Mouse (Mus musculus): ENCODE data around the gene Abca6. TPM values are rescaled to one million over a fixed set of nuclear protein-coding genes. Genes with fewer than 3 reads are reported as not detected.

Abca6 gene
- polyA plus RNA-seq, 1 experiment from 2014 or later = 0.17 TPM

DNA sequence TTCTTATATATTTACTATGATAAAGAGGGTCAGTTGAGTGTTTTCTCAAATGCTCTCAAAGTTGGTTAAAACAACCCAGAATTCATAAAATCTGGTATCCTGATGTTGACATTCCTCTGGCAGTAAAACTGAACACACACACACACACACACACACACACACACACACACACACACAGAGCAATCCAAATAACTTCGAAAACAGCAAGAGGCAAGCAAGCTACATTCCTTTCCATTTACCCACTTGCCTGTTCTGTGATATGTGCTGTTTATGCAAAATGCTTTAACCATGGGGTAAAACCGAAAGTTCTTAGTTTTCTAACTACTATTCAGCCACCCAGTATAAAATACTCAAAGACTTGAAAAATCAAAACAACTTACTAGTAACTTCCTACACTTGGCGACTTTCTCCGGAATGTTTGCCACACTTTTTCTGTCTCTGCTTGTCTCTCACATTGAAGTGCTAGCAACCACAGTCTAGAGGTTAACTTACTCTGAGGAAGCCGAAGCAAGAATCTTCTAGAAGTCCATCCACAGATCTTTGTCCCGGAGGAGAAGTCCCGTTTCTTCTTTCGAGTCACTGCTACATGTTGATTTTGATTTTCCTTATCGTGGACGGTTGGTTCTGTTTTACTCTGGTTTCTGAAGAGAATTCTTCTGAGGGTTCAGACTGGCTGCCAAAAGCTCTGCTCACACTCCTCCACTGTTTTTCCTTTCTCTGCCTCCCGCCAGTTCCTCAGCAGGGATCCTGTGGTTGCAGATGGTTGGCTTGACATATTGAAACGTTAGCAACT, 83.9 kb downstream of the Abca6 start, which contains the start of gene Abca9:
Gene Abca9, minus strand, starts transcription at position 738 of the 793 bp plus-strand sequence.
- no peaks in the 10 kb centered on the region for H3K9me3 ChIP-seq

DNA sequence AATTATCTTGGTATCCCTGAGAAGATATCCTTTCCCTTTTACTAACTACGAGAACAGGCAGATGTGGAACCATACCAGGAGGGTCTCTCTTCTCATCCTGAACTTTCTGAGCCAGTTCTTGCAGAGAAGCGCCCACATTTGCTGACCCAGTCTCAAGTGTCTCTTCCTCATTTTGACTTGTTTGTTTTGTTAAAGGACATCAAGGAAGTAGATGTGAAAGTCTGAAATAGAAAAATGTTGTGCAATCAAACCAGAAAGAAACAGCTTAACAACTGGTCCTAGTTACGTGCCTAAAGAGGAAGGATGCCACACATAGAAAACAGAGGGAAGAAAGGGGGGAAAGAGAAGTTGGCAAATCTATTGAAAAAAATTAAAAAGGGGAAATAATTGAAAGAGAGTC, 85.8 kb downstream of the Abca6 start:
- Histone ChIP-seq H3K4me2 (no peak overlapping the region), H3K4me1 (no peaks in the 10 kb centered on the region), H3K27me3 (replicated peaks) (no peaks in the 10 kb centered on the region), H3K9me3 (no peaks in the 10 kb centered on the region), H3K27ac (no peak overlapping the region), H3K36me3 (replicated peaks) (no peaks in the 10 kb centered on the region), H3K4me3 (no peak overlapping the region), H3K9ac (no peak overlapping the region)
- no peak for ATAC-seq (replicated peaks)
- 68% methylated on average over 3 of the region's 3 CpGs for WGBS

More for the DNA sequence above, 83.9 kb downstream of the Abca6 start, which contains the start of gene Abca9:
- no peaks in the 10 kb centered on the region for H3K4me1 ChIP-seq
- no peak within 1 kb of the TSS for H3K4me2 ChIP-seq
- H3K27ac ChIP-seq = no peak within 1 kb of the TSS
- H3K36me3 ChIP-seq (replicated peaks) = no peaks in the 10 kb centered on the region
- ATAC-seq (replicated peaks) = no peak
- WGBS = 48% methylated on average over 12 of the region's 12 CpGs
- H3K27me3 ChIP-seq (replicated peaks) = no peaks in the 10 kb centered on the region
- H3K4me3 ChIP-seq = no peak within 1 kb of the TSS
- H3K9ac ChIP-seq = no peak within 1 kb of the TSS

DNA sequence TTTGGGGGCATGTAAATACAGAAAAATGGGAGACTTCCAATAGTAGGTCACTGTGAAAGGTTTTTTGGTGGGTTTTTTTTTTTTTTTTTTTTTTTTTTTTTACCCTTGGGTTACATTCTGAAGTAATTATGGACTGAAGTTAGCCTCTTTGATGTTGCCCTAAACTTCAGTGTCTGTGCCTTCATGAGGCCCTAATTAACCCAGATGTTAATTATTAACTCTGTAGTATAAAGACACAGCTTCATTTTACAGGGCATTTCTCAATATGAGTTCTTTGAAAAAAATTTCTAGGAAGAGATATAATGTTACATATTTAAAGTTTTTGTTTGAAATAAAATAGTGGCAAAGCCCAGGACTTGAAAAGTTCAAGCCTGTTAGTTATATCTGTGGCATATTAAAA, 86.2 kb downstream of the Abca6 start:
- Histone ChIP-seq H3K4me1 (no peaks in the 10 kb centered on the region), H3K27me3 (replicated peaks) (no peaks in the 10 kb centered on the region), H3K9me3 (no peaks in the 10 kb centered on the region), H3K36me3 (replicated peaks) (no peaks in the 10 kb centered on the region), H3K4me3 (no peak overlapping the region), H3K4me2 (no peak overlapping the region), H3K27ac (no peak overlapping the region), H3K9ac (no peak overlapping the region)
- no peak for ATAC-seq (replicated peaks)

DNA sequence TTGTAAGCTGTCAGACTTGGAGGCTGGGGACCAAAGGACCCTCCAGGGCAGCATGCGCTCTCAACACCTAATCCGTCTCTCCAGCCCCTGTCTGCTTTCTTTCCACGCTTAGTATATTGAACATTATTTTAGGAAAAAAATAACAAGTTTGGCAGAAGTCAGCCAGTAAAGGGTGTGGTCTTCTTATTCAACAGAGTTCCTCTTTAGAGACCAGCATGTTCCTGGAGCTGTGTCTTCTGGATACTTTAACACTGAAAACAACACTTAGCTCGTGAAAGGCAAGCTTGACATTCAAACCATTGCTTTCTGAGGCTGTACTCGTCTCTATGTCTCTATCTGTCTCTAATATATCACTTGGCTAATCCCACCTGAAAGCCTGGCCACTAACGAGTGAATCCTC, 94.5 kb downstream of the Abca6 start:
- Histone ChIP-seq H3K9me3 (no peaks in the 10 kb centered on the region), H3K4me1 (no peaks in the 10 kb centered on the region), H3K27ac (no peak overlapping the region), H3K4me2 (no peak overlapping the region), H3K27me3 (replicated peaks) (no peaks in the 10 kb centered on the region), H3K9ac (no peak overlapping the region), H3K4me3 (no peak overlapping the region), H3K36me3 (replicated peaks) (no peaks in the 10 kb centered on the region)
- WGBS = 74% methylated on average over 6 of the region's 6 CpGs
- no peak for ATAC-seq (replicated peaks)

DNA sequence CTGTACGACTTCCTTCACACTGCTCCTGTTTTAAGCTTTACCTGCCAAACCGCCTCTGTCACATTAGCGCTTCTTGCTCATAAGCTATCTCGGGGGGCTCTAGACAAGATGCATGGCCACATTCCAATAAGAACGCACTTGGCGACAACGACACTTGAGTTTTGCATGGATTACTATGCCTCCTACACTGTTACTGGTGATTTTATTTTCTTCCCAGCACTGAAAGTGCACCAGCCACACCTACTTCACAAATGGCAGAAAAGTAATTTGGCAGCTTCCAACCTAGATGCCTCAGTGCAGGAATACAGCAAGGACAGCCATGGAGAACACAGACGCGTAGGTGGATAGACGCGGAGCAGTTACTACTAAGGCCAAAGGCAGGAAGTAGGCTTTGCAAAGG, 95.6 kb downstream of the Abca6 start:
- Histone ChIP-seq H3K4me2 (no peak overlapping the region), H3K36me3 (replicated peaks) (no peaks in the 10 kb centered on the region), H3K27me3 (replicated peaks) (no peaks in the 10 kb centered on the region), H3K4me1 (no peaks in the 10 kb centered on the region), H3K27ac (no peak overlapping the region), H3K9me3 (no peaks in the 10 kb centered on the region), H3K9ac (no peak overlapping the region), H3K4me3 (no peak overlapping the region)
- ATAC-seq (replicated peaks) = no peak
- WGBS = 94% methylated on average over 11 of the region's 11 CpGs

DNA sequence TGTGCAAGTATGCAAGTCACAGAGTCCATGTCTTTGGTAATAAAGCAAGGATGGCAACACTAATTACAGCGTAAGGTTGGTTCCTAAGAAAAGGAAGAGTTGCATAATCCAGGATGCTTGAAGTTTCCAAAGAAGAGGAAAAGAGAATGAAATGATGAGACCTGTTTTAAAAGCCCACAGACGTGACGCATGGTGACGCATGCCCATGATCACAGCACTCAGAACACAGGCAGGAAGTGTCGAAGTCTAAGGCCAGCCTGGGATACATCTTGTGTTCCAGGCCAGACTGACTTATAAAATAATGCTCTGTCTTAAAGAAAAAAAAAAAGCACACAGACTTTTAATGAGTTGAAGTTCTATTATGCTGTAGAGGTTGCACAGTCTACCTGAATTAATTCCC, 103.9 kb downstream of the Abca6 start:
- no peaks in the 10 kb centered on the region for H3K27me3 ChIP-seq (replicated peaks)
- H3K4me2 ChIP-seq = no peak overlapping the region
- no peak overlapping the region for H3K9ac ChIP-seq
- no peak overlapping the region for H3K27ac ChIP-seq
- H3K4me3 ChIP-seq = no peak overlapping the region
- H3K36me3 ChIP-seq (replicated peaks) = no peaks in the 10 kb centered on the region
- WGBS = 94% methylated on average over 5 of the region's 5 CpGs
- no peaks in the 10 kb centered on the region for H3K9me3 ChIP-seq
- ATAC-seq (replicated peaks) = no peak
- no peaks in the 10 kb centered on the region for H3K4me1 ChIP-seq

DNA sequence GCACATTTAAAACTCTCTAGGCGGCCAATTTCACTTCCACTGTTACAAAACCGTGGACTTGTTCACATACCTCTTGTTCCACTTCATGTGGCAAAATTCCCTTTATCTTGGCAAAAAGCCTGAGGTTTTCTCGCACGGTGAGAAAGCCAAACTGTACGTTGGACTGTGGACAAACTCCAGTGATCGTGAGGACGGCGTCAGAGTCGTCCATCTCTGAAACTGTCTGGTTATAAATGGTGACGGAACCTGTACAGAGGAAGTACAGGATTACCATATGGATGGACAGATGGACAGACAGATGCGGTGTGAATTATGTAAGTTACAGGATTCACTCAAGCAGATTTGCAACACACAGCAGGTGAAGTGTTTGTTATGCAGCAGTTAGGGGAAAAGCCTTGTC, 106.2 kb downstream of the Abca6 start:
- no peaks in the 10 kb centered on the region for H3K4me1 ChIP-seq
- no peaks in the 10 kb centered on the region for H3K36me3 ChIP-seq (replicated peaks)
- no peak for ATAC-seq (replicated peaks)
- no peaks in the 10 kb centered on the region for H3K27me3 ChIP-seq (replicated peaks)
- no peak overlapping the region for H3K9ac ChIP-seq
- H3K4me2 ChIP-seq = no peak overlapping the region
- 90% methylated on average over 11 of the region's 11 CpGs for WGBS
- no peaks in the 10 kb centered on the region for H3K9me3 ChIP-seq
- no peak overlapping the region for H3K4me3 ChIP-seq
- H3K27ac ChIP-seq = no peak overlapping the region

DNA sequence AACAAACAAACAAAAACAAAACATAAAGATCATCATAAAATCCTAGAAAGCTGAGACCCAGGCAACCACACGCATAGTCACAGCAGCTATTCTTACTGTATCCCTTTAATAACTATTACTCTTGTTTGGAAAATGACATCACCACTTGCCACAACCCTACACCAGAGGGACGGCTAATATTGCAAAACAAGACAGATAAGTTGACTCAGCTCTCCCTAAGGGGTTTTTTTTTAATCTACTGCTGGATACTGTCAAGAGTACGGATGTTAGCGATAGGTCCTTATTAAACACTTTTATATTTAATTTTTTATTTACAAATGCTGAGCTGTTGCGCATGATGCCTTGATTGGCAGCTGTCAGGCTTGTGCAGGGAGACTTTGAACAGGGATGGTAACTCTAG, 120.8 kb downstream of the Abca6 start:
- Histone ChIP-seq H3K9me3 (no peaks in the 10 kb centered on the region), H3K27ac (no peak overlapping the region), H3K36me3 (replicated peaks) (no peaks in the 10 kb centered on the region), H3K4me1 (no peaks in the 10 kb centered on the region), H3K9ac (no peak overlapping the region), H3K27me3 (replicated peaks) (no peaks in the 10 kb centered on the region), H3K4me3 (no peak overlapping the region), H3K4me2 (no peak overlapping the region)
- no peak for ATAC-seq (replicated peaks)
- WGBS = 88% methylated on average over 5 of the region's 5 CpGs

Other genes with a start within 250 kb of the Abca6 start
- 0.24 and 0.97 TPM in 2 replicates for gene Abca8a, start 155.8 kb downstream of the Abca6 start, polyA plus RNA-seq (2015; fragmentation: Nextera tagmentation; extraction: Ambion mirVana)
- gene Abca9, start 83.6 kb downstream of the Abca6 start, polyA plus RNA-seq (2015; fragmentation: Nextera tagmentation; extraction: Ambion mirVana) = 3.6 and 4.2 TPM in 2 replicates
- gene Abca5, start 85.9 kb upstream of the Abca6 start, polyA plus RNA-seq (2015; fragmentation: Nextera tagmentation; extraction: Ambion mirVana) = 9.4 and 9.6 TPM in 2 replicates
- gene Map2k6, start 147.3 kb upstream of the Abca6 start, polyA plus RNA-seq (2015; fragmentation: Nextera tagmentation; extraction: Ambion mirVana) = 23.9 and 24.0 TPM in 2 replicates